Mouse (Mus musculus): Measurements from ENCODE around the gene Sh3glb1. TPM values are rescaled to one million over a fixed set of nuclear protein-coding genes. Genes with fewer than 3 reads are reported as not detected.

Gene Sh3glb1
- polyA plus RNA-seq, 1 experiment from 2014 or later = 93.4 TPM

- Histone ChIP-seq H3K27ac (ENCODE audit: low read length) (no peak overlapping the region), H3K4me2 (ENCODE audit: low read length) (no peak overlapping the region), H3K4me1 (replicated peaks; ENCODE audit: control insufficient read depth, insufficient read depth, low read length) (0 out of 2 replicates have a peak, but pooled peaks cover 4% of the 10 kb centered on the region), H3K27me3 (replicated peaks; ENCODE audit: control insufficient read depth, insufficient read depth, low read length) (no peaks in the 10 kb centered on the region), H3K4me3 (replicated peaks; ENCODE audit: low read length) (no peak overlapping the region), H3K9ac (replicated peaks; ENCODE audit: low read depth, low read length) (no peak overlapping the region), H3K9me3 (ENCODE audit: control insufficient read depth, low read length) (no peaks in the 10 kb centered on the region), H3K36me3 (ENCODE audit: control insufficient read depth, insufficient read depth) (no peaks in the 10 kb centered on the region)
- ATAC-seq = no peak
- WGBS = 84% methylated on average over 9 of the region's 9 CpGs
Measured at GRCm38 (mm10) chr3:144668039-144668438, 52.1 kb downstream of the Sh3glb1 start.

- H3K4me1 ChIP-seq (replicated peaks; ENCODE audit: control insufficient read depth, insufficient read depth, low read length) = 0 out of 2 replicates have a peak, but pooled peaks cover 4% of the 10 kb centered on the region
- 55% methylated on average over 22 of the region's 22 CpGs for WGBS
- no peaks in the 10 kb centered on the region for H3K27me3 ChIP-seq (replicated peaks; ENCODE audit: control insufficient read depth, insufficient read depth, low read length)
- no peak overlapping the region for H3K4me3 ChIP-seq (replicated peaks; ENCODE audit: low read length)
- H3K9ac ChIP-seq (replicated peaks; ENCODE audit: low read depth, low read length) = no peak overlapping the region
- H3K9me3 ChIP-seq (ENCODE audit: control insufficient read depth, low read length) = no peaks in the 10 kb centered on the region
- no peaks in the 10 kb centered on the region for H3K36me3 ChIP-seq (ENCODE audit: control insufficient read depth, insufficient read depth)
- H3K4me2 ChIP-seq (ENCODE audit: low read length) = no peak overlapping the region
- ATAC-seq = no peak
- no peak overlapping the region for H3K27ac ChIP-seq (ENCODE audit: low read length)
Measured at GRCm38 (mm10) chr3:144664363-144665299, 55.5 kb downstream of the Sh3glb1 start.

GRCm38 (mm10) chr3:144663415-144664093 is 56.6 kb downstream of the Sh3glb1 start:
- H3K4me3 ChIP-seq (replicated peaks; ENCODE audit: low read length) = no peak overlapping the region
- no peak for ATAC-seq

GRCm38 (mm10) chr3:144662215-144662852 is 57.8 kb downstream of the Sh3glb1 start:
- Histone ChIP-seq H3K4me2 (ENCODE audit: low read length) (no peak overlapping the region), H3K9me3 (ENCODE audit: control insufficient read depth, low read length) (no peaks in the 10 kb centered on the region), H3K9ac (replicated peaks; ENCODE audit: low read depth, low read length) (no peak overlapping the region), H3K27me3 (replicated peaks; ENCODE audit: control insufficient read depth, insufficient read depth, low read length) (no peaks in the 10 kb centered on the region), H3K4me1 (replicated peaks; ENCODE audit: control insufficient read depth, insufficient read depth, low read length) (0 out of 2 replicates have a peak, but pooled peaks cover 2% of the 10 kb centered on the region), H3K36me3 (ENCODE audit: control insufficient read depth, insufficient read depth) (no peaks in the 10 kb centered on the region), H3K4me3 (replicated peaks; ENCODE audit: low read length) (no peak overlapping the region), H3K27ac (ENCODE audit: low read length) (no peak overlapping the region)
- ATAC-seq = no peak
- 83% methylated on average over 8 of the region's 8 CpGs for WGBS

More at GRCm38 (mm10) chr3:144663415-144664093, 56.6 kb downstream of the Sh3glb1 start:
- no peak overlapping the region for H3K4me2 ChIP-seq (ENCODE audit: low read length)
- no peak overlapping the region for H3K9ac ChIP-seq (replicated peaks; ENCODE audit: low read depth, low read length)
- H3K27ac ChIP-seq (ENCODE audit: low read length) = no peak overlapping the region
- H3K9me3 ChIP-seq (ENCODE audit: control insufficient read depth, low read length) = no peaks in the 10 kb centered on the region
- 0 out of 2 replicates have a peak, but pooled peaks cover 2% of the 10 kb centered on the region for H3K4me1 ChIP-seq (replicated peaks; ENCODE audit: control insufficient read depth, insufficient read depth, low read length)
- H3K27me3 ChIP-seq (replicated peaks; ENCODE audit: control insufficient read depth, insufficient read depth, low read length) = no peaks in the 10 kb centered on the region
- no peaks in the 10 kb centered on the region for H3K36me3 ChIP-seq (ENCODE audit: control insufficient read depth, insufficient read depth)
- WGBS = 95% methylated on average over 7 of the region's 7 CpGs

- Histone ChIP-seq H3K4me2 (ENCODE audit: low read length) (no peak overlapping the region), H3K36me3 (ENCODE audit: control insufficient read depth, insufficient read depth) (no peaks in the 10 kb centered on the region)
Measured at GRCm38 (mm10) chr3:144661439-144661838, 58.7 kb downstream of the Sh3glb1 start.

GRCm38 (mm10) chr3:144644202-144644601 is 75.9 kb downstream of the Sh3glb1 start:
- Histone ChIP-seq H3K27me3 (replicated peaks; ENCODE audit: control insufficient read depth, insufficient read depth, low read length) (no peaks in the 10 kb centered on the region), H3K36me3 (ENCODE audit: control insufficient read depth, insufficient read depth) (no peaks in the 10 kb centered on the region), H3K4me3 (replicated peaks; ENCODE audit: low read length) (no peak overlapping the region), H3K9ac (replicated peaks; ENCODE audit: low read depth, low read length) (no peak overlapping the region), H3K27ac (ENCODE audit: low read length) (no peak overlapping the region), H3K4me2 (ENCODE audit: low read length) (no peak overlapping the region), H3K4me1 (replicated peaks; ENCODE audit: control insufficient read depth, insufficient read depth, low read length) (peaks cover 5% of the 10 kb centered on the region; the same call in 1 of the 2 replicates), H3K9me3 (ENCODE audit: control insufficient read depth, low read length) (no peaks in the 10 kb centered on the region)
- ATAC-seq = no peak
- WGBS = 29% methylated on average over 5 of the region's 5 CpGs

More at GRCm38 (mm10) chr3:144661439-144661838, 58.7 kb downstream of the Sh3glb1 start:
- no peaks in the 10 kb centered on the region for H3K27me3 ChIP-seq (replicated peaks; ENCODE audit: control insufficient read depth, insufficient read depth, low read length)
- no peaks in the 10 kb centered on the region for H3K9me3 ChIP-seq (ENCODE audit: control insufficient read depth, low read length)
- no peak for ATAC-seq
- no peak overlapping the region for H3K4me3 ChIP-seq (replicated peaks; ENCODE audit: low read length)
- 96% methylated on average over 3 of the region's 3 CpGs for WGBS
- H3K4me1 ChIP-seq (replicated peaks; ENCODE audit: control insufficient read depth, insufficient read depth, low read length) = 0 out of 2 replicates have a peak, but pooled peaks cover 2% of the 10 kb centered on the region
- no peak overlapping the region for H3K27ac ChIP-seq (ENCODE audit: low read length)
- no peak overlapping the region for H3K9ac ChIP-seq (replicated peaks; ENCODE audit: low read depth, low read length)

GRCm38 (mm10) chr3:144643301-144643871 is 76.7 kb downstream of the Sh3glb1 start:
- 6% methylated on average over 2 of the region's 2 CpGs for WGBS
- no peak overlapping the region for H3K9ac ChIP-seq (replicated peaks; ENCODE audit: low read depth, low read length)
- no peaks in the 10 kb centered on the region for H3K36me3 ChIP-seq (ENCODE audit: control insufficient read depth, insufficient read depth)
- H3K4me3 ChIP-seq (replicated peaks; ENCODE audit: low read length) = no peak overlapping the region
- peaks cover 5% of the 10 kb centered on the region; the same call in 1 of the 2 replicates for H3K4me1 ChIP-seq (replicated peaks; ENCODE audit: control insufficient read depth, insufficient read depth, low read length)
- no peaks in the 10 kb centered on the region for H3K9me3 ChIP-seq (ENCODE audit: control insufficient read depth, low read length)
- no peak; the same call in 1 of the 2 replicates for ATAC-seq
- H3K27me3 ChIP-seq (replicated peaks; ENCODE audit: control insufficient read depth, insufficient read depth, low read length) = no peaks in the 10 kb centered on the region
- no peak overlapping the region for H3K4me2 ChIP-seq (ENCODE audit: low read length)
- H3K27ac ChIP-seq (ENCODE audit: low read length) = no peak overlapping the region

- Histone ChIP-seq H3K27me3 (replicated peaks; ENCODE audit: control insufficient read depth, insufficient read depth, low read length) (no peaks in the 10 kb centered on the region), H3K9me3 (ENCODE audit: control insufficient read depth, low read length) (no peaks in the 10 kb centered on the region), H3K36me3 (ENCODE audit: control insufficient read depth, insufficient read depth) (no peaks in the 10 kb centered on the region), H3K9ac (replicated peaks; ENCODE audit: low read depth, low read length) (no peak overlapping the region), H3K4me3 (replicated peaks; ENCODE audit: low read length) (no peak overlapping the region), H3K4me1 (replicated peaks; ENCODE audit: control insufficient read depth, insufficient read depth, low read length) (peaks cover 5% of the 10 kb centered on the region; the same call in 1 of the 2 replicates), H3K27ac (ENCODE audit: low read length) (no peak overlapping the region), H3K4me2 (ENCODE audit: low read length) (no peak overlapping the region)
- WGBS = 87% methylated on average over 4 of the region's 4 CpGs
- no peak for ATAC-seq
Measured at GRCm38 (mm10) chr3:144642141-144642540, 78.0 kb downstream of the Sh3glb1 start.

All from forebrain, embryonic 16.5 days (tissue).